Mouse (Mus musculus): Measurements from ENCODE around the gene Prdx5. TPM values are rescaled to one million over a fixed set of nuclear protein-coding genes. Genes with fewer than 3 reads are reported as not detected.

Gene Prdx5
- polyA plus RNA-seq, 1 experiment from 2014 or later, result 123 TPM

DNA sequence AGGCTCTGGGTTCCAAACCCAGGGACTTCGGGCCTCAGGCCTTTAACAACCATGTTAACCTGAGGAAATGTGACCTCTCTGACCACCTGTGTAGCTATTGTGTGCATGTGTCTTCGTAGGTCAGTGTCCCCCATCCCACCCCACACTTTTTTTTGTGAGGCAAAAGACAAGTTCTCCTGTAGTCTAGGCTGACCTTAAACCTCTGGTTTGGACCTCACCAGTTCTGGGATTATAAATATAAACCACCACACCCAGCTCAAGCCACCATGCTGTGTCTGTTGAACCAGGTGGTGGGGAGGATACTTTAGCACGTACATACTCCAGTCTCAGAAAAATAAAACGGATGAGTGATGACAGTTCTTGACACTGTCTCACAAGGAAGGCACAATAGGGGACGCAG lies 40.0 kb upstream of the Prdx5 start:
- ATAC-seq (ENCODE audit: low FRiP score) (no peak), DNase-seq (ENCODE audit: low spot score, missing footprints) (no peak)
- WGBS, result 47% methylated on average over 5 of the region's 5 CpGs
- peak overlapping the region; percentile 42; the same call in 1 of the 2 replicates for H3K4me3 ChIP-seq (ENCODE audit: low read depth, low read length)
- H3K4me1 ChIP-seq (ENCODE audit: control insufficient read depth, insufficient read depth, low read length), result peaks cover 15% of the 10 kb centered on the region
- no peak overlapping the region for H3K27ac ChIP-seq (ENCODE audit: low read depth, low read length)
- no peaks in the 10 kb centered on the region for H3K9me3 ChIP-seq (ENCODE audit: control insufficient read depth, low read length)
- peak overlapping the region; percentile 94 for H3K4me2 ChIP-seq
- peak overlapping the region; percentile 76; the same call in 1 of the 2 replicates for H3K9ac ChIP-seq (ENCODE audit: low read length)
- H3K27me3 ChIP-seq (ENCODE audit: control insufficient read depth, insufficient read depth, low read length), result no peaks in the 10 kb centered on the region
- H3K36me3 ChIP-seq (ENCODE audit: control insufficient read depth, insufficient read depth, low read length), result no peaks in the 10 kb centered on the region

DNA sequence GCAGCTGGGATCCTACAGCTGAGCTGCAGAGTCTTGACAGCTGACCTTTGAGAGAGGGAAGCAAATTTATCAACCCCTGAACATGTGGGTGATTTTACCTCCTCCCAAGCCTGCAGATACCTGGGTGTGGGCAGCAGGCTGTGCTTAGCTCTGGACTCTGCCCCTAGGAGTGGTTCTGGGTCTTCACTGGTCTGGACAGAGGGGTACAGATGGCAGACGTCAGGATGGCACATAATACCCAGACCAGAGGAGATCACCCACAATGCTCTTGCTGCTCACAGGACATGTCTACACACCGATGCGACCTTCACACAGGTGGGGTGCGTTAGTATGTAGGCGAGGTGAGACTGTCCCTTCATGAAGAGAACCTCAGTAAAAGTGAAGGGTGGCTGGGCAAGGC lies 39.6 kb upstream of the Prdx5 start:
- Histone ChIP-seq H3K9ac (ENCODE audit: low read length) (no peak overlapping the region), H3K4me2 (no peak overlapping the region), H3K4me3 (ENCODE audit: low read depth, low read length) (no peak overlapping the region), H3K27ac (ENCODE audit: low read depth, low read length) (no peak overlapping the region), H3K9me3 (ENCODE audit: control insufficient read depth, low read length) (no peaks in the 10 kb centered on the region), H3K36me3 (ENCODE audit: control insufficient read depth, insufficient read depth, low read length) (no peaks in the 10 kb centered on the region), H3K4me1 (ENCODE audit: control insufficient read depth, insufficient read depth, low read length) (peaks cover 15% of the 10 kb centered on the region), H3K27me3 (ENCODE audit: control insufficient read depth, insufficient read depth, low read length) (no peaks in the 10 kb centered on the region)
- 93% methylated on average over 5 of the region's 5 CpGs for WGBS
- DNase-seq (ENCODE audit: low spot score, missing footprints) (no peak), ATAC-seq (ENCODE audit: low FRiP score) (no peak)

DNA sequence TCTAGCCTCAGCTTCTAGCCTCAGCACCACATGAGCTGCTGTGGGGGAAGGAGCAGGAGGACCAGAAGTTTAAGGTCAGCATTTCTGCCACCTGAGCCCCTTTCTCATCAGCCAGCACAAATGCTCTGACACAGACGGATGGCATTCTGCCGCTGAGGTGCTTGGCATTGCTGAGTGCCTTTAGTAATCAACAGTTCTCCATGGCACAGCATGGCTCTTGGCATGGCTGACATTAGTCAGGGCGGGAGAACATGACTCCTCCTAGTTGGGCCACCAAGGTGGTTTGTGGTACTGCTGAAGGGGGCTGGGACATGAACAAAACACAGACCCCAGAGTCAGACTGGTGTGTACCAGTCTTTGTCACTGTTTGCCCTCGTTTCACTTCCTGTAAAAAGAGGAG lies 38.3 kb upstream of the Prdx5 start:
- ATAC-seq (ENCODE audit: low FRiP score), result no peak
- H3K9me3 ChIP-seq (ENCODE audit: control insufficient read depth, low read length), result no peaks in the 10 kb centered on the region
- 83% methylated on average over 4 of the region's 4 CpGs for WGBS
- H3K36me3 ChIP-seq (ENCODE audit: control insufficient read depth, insufficient read depth, low read length), result no peaks in the 10 kb centered on the region
- H3K4me3 ChIP-seq (ENCODE audit: low read depth, low read length), result no peak overlapping the region
- H3K27ac ChIP-seq (ENCODE audit: low read depth, low read length), result no peak overlapping the region
- H3K4me1 ChIP-seq (ENCODE audit: control insufficient read depth, insufficient read depth, low read length), result peaks cover 15% of the 10 kb centered on the region
- DNase-seq (ENCODE audit: low spot score, missing footprints), result no peak
- H3K9ac ChIP-seq (ENCODE audit: low read length), result no peak overlapping the region
- H3K4me2 ChIP-seq, result no peak overlapping the region
- no peaks in the 10 kb centered on the region for H3K27me3 ChIP-seq (ENCODE audit: control insufficient read depth, insufficient read depth, low read length)

DNA sequence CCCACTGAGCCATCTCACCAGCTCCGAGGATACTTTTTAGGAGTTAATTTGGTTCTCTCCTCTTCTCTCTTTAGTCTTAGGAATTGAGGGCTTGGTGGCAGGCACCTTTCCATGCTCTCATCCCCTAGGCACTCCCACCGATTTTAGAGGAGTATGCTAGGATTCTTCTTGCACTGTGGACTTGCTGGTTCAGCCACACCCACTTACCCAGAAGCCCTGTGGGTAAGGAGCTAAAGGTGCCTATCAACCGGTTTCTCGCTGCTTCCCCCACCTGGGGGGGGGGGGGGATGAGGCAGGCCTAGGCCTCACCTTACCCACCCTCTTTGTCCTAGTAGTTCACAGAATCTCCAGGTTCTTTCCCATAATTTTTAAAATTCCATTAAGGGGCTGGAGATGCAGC lies 37.8 kb upstream of the Prdx5 start:
- 48% methylated on average over 4 of the region's 4 CpGs for WGBS
- Histone ChIP-seq H3K36me3 (ENCODE audit: control insufficient read depth, insufficient read depth, low read length) (no peaks in the 10 kb centered on the region), H3K4me1 (ENCODE audit: control insufficient read depth, insufficient read depth, low read length) (peaks cover 15% of the 10 kb centered on the region), H3K9ac (ENCODE audit: low read length) (no peak overlapping the region), H3K27ac (ENCODE audit: low read depth, low read length) (no peak overlapping the region), H3K4me2 (no peak overlapping the region), H3K4me3 (ENCODE audit: low read depth, low read length) (no peak overlapping the region), H3K27me3 (ENCODE audit: control insufficient read depth, insufficient read depth, low read length) (no peaks in the 10 kb centered on the region), H3K9me3 (ENCODE audit: control insufficient read depth, low read length) (no peaks in the 10 kb centered on the region)
- DNase-seq (ENCODE audit: low spot score, missing footprints) (no peak), ATAC-seq (ENCODE audit: low FRiP score) (no peak)

DNA sequence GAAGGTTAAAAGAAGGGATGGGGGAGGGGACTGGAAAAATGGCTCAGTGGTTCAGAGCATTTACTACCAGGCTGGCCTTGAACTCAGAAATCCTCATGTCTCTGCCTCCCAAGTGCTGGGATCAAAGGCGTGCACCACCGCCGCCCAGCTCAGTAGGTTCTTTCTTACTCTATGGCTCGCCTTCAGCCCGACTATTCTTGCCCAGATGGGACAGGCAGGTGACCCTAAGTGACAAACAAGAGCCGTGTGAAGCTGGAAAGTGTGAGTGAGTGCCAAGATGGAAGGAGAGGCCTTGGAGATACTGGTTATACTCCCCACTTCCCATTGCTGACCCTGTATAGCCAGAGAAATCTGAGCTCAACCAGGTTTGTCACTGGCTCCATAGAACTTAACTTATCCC lies 33.8 kb upstream of the Prdx5 start:
- Histone ChIP-seq H3K4me2 (no peak overlapping the region), H3K27me3 (ENCODE audit: control insufficient read depth, insufficient read depth, low read length) (no peaks in the 10 kb centered on the region), H3K36me3 (ENCODE audit: control insufficient read depth, insufficient read depth, low read length) (no peaks in the 10 kb centered on the region), H3K27ac (ENCODE audit: low read depth, low read length) (no peak overlapping the region), H3K9me3 (ENCODE audit: control insufficient read depth, low read length) (no peaks in the 10 kb centered on the region), H3K9ac (ENCODE audit: low read length) (no peak overlapping the region), H3K4me3 (ENCODE audit: low read depth, low read length) (no peak overlapping the region), H3K4me1 (ENCODE audit: control insufficient read depth, insufficient read depth, low read length) (peaks cover 14% of the 10 kb centered on the region)
- DNase-seq (ENCODE audit: low spot score, missing footprints) (no peak), ATAC-seq (ENCODE audit: low FRiP score) (no peak)
- whole genome bisulfite sequencing, result 96% methylated on average over 6 of the region's 6 CpGs

DNA sequence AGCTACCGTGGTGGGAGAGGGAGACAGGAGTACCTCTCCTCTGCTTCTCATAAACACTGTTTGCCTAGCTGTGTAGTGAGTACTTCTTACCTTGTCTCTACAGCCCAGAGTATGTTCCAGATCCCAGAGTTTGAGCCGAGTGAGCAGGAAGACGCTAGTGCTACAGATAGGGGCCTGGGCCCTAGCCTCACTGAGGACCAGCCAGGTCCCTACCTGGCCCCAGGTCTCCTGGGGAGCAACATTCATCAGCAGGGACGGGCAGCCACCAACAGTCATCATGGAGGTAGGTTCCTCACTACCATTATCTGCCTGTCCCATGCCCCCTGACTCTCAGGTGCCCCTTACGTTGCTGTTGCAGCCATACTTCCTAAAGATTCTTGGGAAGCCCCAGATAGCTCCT lies 32.9 kb upstream of the Prdx5 start:
- H3K4me2 ChIP-seq, result peak overlapping the region; percentile 98
- peak overlapping the region; percentile 79 for H3K4me3 ChIP-seq (ENCODE audit: low read depth, low read length)
- H3K36me3 ChIP-seq (ENCODE audit: control insufficient read depth, insufficient read depth, low read length), result no peaks in the 10 kb centered on the region
- DNase-seq (ENCODE audit: low spot score, missing footprints) (no peak), ATAC-seq (ENCODE audit: low FRiP score) (peak; percentile 14; the same call in 1 of the 2 replicates)
- peaks cover 14% of the 10 kb centered on the region for H3K4me1 ChIP-seq (ENCODE audit: control insufficient read depth, insufficient read depth, low read length)
- no peaks in the 10 kb centered on the region for H3K9me3 ChIP-seq (ENCODE audit: control insufficient read depth, low read length)
- peak overlapping the region; percentile 92 for H3K9ac ChIP-seq (ENCODE audit: low read length)
- peak overlapping the region; percentile 92 for H3K27ac ChIP-seq (ENCODE audit: low read depth, low read length)
- H3K27me3 ChIP-seq (ENCODE audit: control insufficient read depth, insufficient read depth, low read length), result no peaks in the 10 kb centered on the region
- WGBS, result 30% methylated on average over 5 of the region's 5 CpGs

DNA sequence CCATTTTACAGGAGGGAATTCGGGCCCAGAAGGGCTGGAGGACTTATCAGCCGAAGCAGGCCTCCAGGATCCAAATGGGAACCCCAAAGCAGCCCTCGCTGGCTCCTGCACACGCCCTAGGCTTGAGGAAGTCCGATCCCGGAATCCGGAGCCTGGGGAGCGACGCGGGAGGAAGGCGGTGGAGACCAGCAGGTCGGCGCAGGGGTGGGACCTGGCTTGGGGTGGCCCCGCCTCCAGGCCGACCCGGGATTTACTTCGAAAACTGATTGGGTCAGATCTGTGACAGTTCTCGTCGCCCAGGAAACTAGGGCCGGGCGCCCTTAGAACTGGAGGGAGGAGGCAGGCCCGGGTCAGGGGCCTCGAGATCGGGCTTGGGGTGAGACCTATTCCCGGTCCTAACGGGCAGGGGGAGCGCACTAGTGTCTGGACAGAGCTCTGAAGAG lies 32.4 kb upstream of the Prdx5 start, which contains the start of gene Gpr137:
Gene Gpr137 (minus strand): TSS at position 232 of the 443 bp plus-strand sequence.
- peak within 1 kb of the TSS; percentile 98 for H3K4me2 ChIP-seq
- peaks cover 14% of the 10 kb centered on the region for H3K4me1 ChIP-seq (ENCODE audit: control insufficient read depth, insufficient read depth, low read length)
- ATAC-seq (ENCODE audit: low FRiP score) (peak; percentile 89), DNase-seq (ENCODE audit: low spot score, missing footprints) (peak; percentile 98)
- H3K9ac ChIP-seq (ENCODE audit: low read length), result peak within 1 kb of the TSS; percentile 92
- peak within 1 kb of the TSS; percentile 92 for H3K27ac ChIP-seq (ENCODE audit: low read depth, low read length)
- WGBS, result 0% methylated on average over 27 of the region's 27 CpGs
- no peaks in the 10 kb centered on the region for H3K9me3 ChIP-seq (ENCODE audit: control insufficient read depth, low read length)
- no peaks in the 10 kb centered on the region for H3K27me3 ChIP-seq (ENCODE audit: control insufficient read depth, insufficient read depth, low read length)
- H3K36me3 ChIP-seq (ENCODE audit: control insufficient read depth, insufficient read depth, low read length), result no peaks in the 10 kb centered on the region
- peak within 1 kb of the TSS; percentile 79 for H3K4me3 ChIP-seq (ENCODE audit: low read depth, low read length)

DNA sequence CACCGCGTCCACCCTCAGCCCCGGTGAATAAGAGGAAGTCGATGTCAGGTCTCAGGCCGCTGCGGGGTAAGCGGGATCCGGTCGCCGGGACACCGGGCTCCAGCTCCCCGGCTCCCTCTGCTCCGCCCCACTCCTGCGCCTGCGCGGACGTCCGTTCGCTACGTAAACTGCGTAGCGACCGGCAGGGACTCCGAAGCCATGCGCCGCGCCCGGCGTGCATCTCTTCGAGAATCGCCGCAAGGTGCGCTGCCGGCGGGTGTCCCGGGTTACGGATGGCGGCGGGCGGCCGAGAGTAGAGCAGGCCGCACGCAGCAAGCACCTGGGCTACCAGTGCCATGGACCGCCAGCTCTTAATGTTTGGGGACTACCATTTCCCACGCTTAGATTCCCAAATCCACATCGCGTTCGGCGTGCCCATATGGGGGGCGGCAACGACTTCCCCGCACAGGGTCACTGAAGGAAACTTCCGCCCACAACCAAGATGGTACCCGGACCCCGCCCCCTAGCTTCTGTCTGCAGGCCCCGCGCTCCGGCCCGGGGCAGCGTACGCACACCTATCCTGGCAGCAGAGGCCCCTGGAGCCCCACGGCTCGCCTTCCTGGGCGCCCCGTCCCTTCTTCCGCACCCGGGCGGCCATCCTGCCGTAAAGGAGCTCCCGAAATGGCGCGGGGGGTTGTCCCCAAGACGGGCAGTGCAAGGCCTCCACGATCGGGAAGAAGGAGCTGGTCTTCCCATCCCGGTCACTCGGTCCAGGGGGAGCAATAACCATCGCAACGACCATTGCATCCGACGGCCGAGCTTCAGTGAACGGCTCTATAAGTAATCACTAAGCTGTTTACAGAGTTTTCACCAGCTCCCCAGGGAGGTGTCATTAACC lies 31.7 kb upstream of the Prdx5 start, which contains the start of gene Bad:
Gene Bad (plus strand): TSS at position 490 of the 877 bp plus-strand sequence.
- peak; percentile 82 for ATAC-seq (ENCODE audit: low FRiP score)
- peaks cover 14% of the 10 kb centered on the region for H3K4me1 ChIP-seq (ENCODE audit: control insufficient read depth, insufficient read depth, low read length)
- WGBS, result under 1% methylated on average over 83 of the region's 83 CpGs

More for the DNA sequence above, 31.7 kb upstream of the Prdx5 start, which contains the start of gene Bad:
- Histone ChIP-seq H3K4me3 (ENCODE audit: low read depth, low read length) (peak within 1 kb of the TSS; percentile 79), H3K9ac (ENCODE audit: low read length) (peak within 1 kb of the TSS; percentile 92), H3K27me3 (ENCODE audit: control insufficient read depth, insufficient read depth, low read length) (no peaks in the 10 kb centered on the region), H3K27ac (ENCODE audit: low read depth, low read length) (peak within 1 kb of the TSS; percentile 92), H3K4me2 (peak within 1 kb of the TSS; percentile 98), H3K36me3 (ENCODE audit: control insufficient read depth, insufficient read depth, low read length) (no peaks in the 10 kb centered on the region), H3K9me3 (ENCODE audit: control insufficient read depth, low read length) (no peaks in the 10 kb centered on the region)
- peak; percentile 100 for DNase-seq (ENCODE audit: low spot score, missing footprints)

Measured in midbrain, embryonic 11.5 days (tissue).